Mouse (Mus musculus) liver, adult 2 months (tissue): Measurements from ENCODE around the gene Bcas2. TPM values are rescaled to one million over a fixed set of nuclear protein-coding genes. Genes with fewer than 3 reads are reported as not detected.

Experiments used
- DNase-seq: peaks from one replicate; pipeline ENCODE4 v3.0.0-alpha.2; 2011; ENCODE audit warnings: low read depth, low spot score; ENCODE audit errors: extremely low read depth
- H3K27ac ChIP-seq: fragments of 200-500 bp; replicated peaks from 2 replicates; pipeline ENCODE4 v1.5.1; 2012; ENCODE audit warnings: low read depth, mild to moderate bottlenecking, control low read depth, inconsistent platforms, low read length; ENCODE audit not compliant: insufficient read depth
- H3K27me3 ChIP-seq: fragments of 200-500 bp; 2 replicates; pipeline ENCODE4 v1.6.1; 2012; ENCODE audit warnings: mild to moderate bottlenecking, moderate library complexity, low read length, inconsistent platforms; ENCODE audit not compliant: control insufficient read depth, insufficient read depth
- H3K36me3 ChIP-seq: fragments of 200-500 bp; 2 replicates; pipeline ENCODE4 v1.6.1; 2012; ENCODE audit warnings: low read length, inconsistent platforms; ENCODE audit not compliant: control insufficient read depth, insufficient read depth
- H3K4me1 ChIP-seq: fragments of 200-500 bp; 2 replicates; pipeline ENCODE4 v1.6.1; 2011; ENCODE audit warnings: low read length; ENCODE audit not compliant: control insufficient read depth, insufficient read depth
- H3K4me3 ChIP-seq: fragments of 200-500 bp; 2 replicates; pipeline ENCODE4 v1.5.1; 2011; ENCODE audit warnings: low read depth, mild to moderate bottlenecking, control low read depth, low read length, moderate library complexity; ENCODE audit not compliant: insufficient read depth
- H3K79me2 ChIP-seq: fragments of 200-500 bp; 2 replicates; pipeline ENCODE4 v1.6.1; 2012; ENCODE audit warnings: inconsistent platforms, mild to moderate bottlenecking, low read length, moderate library complexity; ENCODE audit not compliant: control insufficient read depth, insufficient read depth
- H3K9ac ChIP-seq: fragments of 200-500 bp; 2 replicates; pipeline ENCODE4 v1.6.1; 2012; ENCODE audit warnings: low read depth, mild to moderate bottlenecking, control low read depth, inconsistent platforms, low read length
- CTCF ChIP-seq: fragments of 200-500 bp; IDR thresholded peaks from 2 replicates; pipeline ENCODE4 v1.5.1; 2011; ENCODE audit warnings: low read depth, low read length, control low read depth
- POLR2A ChIP-seq: fragments of 200-500 bp; IDR thresholded peaks from 2 replicates; pipeline ENCODE4 v1.6.1; 2011; ENCODE audit warnings: low read length, control low read depth; ENCODE audit not compliant: insufficient read depth; ENCODE audit errors: extremely low read depth
- WGBS: fragments of 180-500 bp; shearing (Covaris S2); methylation state at CpG from one replicate; pipeline ENCODE4 v1.1.7; 2018; 5-methylcytosine and 5-hydroxymethylcytosine counted together
- polyA plus RNA-seq: library from polyadenylated mRNA; depleted of rRNA; stranded (reverse); fragments of >200 nt; gene quantifications from 2 replicates; pipeline ENCODE4 v1.2.3, GENCODE M21; 2012
- total RNA-seq: library from RNA; depleted of rRNA; stranded (reverse); fragments of >200 nt; gene quantifications from 2 replicates; pipeline ENCODE4 v1.2.3, GENCODE M21; 2014

The Bcas2 gene
- total and polyA plus RNA-seq, 2 experiments: 15.9 to 28.3 TPM

- Histone ChIP-seq H3K27me3 (no peaks in the 10 kb centered on the region), H3K27ac (no peak overlapping the region), H3K4me1 (no peaks in the 10 kb centered on the region; the same call in 1 of the 2 replicates), H3K79me2 (no peaks in the 10 kb centered on the region), H3K36me3 (no peaks in the 10 kb centered on the region), H3K4me3 (no peak overlapping the region), H3K9ac (no peak overlapping the region)
- peak; percentile 51 for DNase-seq
- TF ChIP-seq POLR2A (no peak), CTCF (no peak)
- WGBS: 79% methylated on average over 6 of the region's 6 CpGs
Measured at GRCm38 (mm10) chr3:103206393-103206792, 34.9 kb downstream of the Bcas2 start.

DNA sequence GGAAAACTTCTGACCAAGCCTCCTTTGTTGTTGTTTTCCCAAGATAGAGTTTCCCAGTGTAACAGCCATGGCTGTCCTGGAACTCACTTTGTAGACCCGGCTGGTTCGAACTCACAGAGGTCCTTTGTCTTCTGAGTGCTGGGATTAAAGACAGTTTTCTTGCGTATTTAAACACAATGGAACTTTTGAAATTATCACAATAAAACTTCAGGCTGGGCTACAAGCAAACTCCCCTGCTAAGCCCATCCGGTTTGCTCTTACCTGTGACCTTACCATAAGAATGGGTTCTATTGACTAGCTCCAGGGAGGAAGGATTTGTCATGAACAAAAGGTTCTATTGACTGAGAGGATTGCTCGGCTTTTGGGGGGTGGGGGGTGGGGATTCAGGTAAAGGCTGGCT, 36.3 kb downstream of the Bcas2 start:
- no peak for DNase-seq
- no peak overlapping the region for H3K9ac ChIP-seq
- H3K4me3 ChIP-seq: no peak overlapping the region
- no peak overlapping the region for H3K27ac ChIP-seq
- WGBS: 75% methylated on average over 5 of the region's 5 CpGs
- no peak for TF ChIP-seq POLR2A
- TF ChIP-seq CTCF: no peak
- no peaks in the 10 kb centered on the region for H3K79me2 ChIP-seq
- H3K36me3 ChIP-seq: no peaks in the 10 kb centered on the region
- H3K4me1 ChIP-seq: no peaks in the 10 kb centered on the region; the same call in 1 of the 2 replicates
- no peaks in the 10 kb centered on the region for H3K27me3 ChIP-seq

GRCm38 (mm10) chr3:103208237-103208636, 36.8 kb downstream of the Bcas2 start:
- Histone ChIP-seq H3K79me2 (no peaks in the 10 kb centered on the region), H3K27ac (no peak overlapping the region), H3K36me3 (no peaks in the 10 kb centered on the region), H3K9ac (no peak overlapping the region), H3K4me3 (no peak overlapping the region), H3K27me3 (no peaks in the 10 kb centered on the region), H3K4me1 (no peaks in the 10 kb centered on the region; the same call in 1 of the 2 replicates)
- no peak for DNase-seq
- no peak for TF ChIP-seq CTCF
- TF ChIP-seq POLR2A: no peak
- 75% methylated on average over 2 of the region's 2 CpGs for WGBS

DNA sequence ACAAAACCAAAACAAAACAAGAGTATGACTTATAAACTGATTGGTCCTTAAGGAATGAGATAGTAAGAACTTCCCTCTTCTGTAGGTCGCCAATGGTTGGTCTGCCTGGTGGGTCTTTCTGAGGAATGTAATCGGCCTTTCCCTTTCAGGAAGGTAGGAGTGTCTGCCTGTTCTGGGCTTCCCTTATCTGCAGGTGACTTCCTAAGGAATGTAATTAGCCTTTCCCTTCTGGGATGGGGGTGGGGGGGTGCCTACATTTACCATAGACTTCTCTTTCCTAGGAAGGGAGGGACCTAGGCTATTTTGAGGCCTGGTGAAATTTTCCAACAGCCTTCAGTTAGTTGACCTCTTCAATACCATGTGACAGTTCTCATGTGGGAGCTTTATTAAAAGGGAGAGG, 39.6 kb downstream of the Bcas2 start:
- 77% methylated on average over 2 of the region's 2 CpGs for WGBS

GRCm38 (mm10) chr3:103212142-103212541, 40.7 kb downstream of the Bcas2 start:
- 80% methylated on average over 1 of the region's 1 CpGs for WGBS
- H3K9ac ChIP-seq: no peak overlapping the region
- H3K4me1 ChIP-seq: peaks cover 5% of the 10 kb centered on the region
- no peaks in the 10 kb centered on the region for H3K27me3 ChIP-seq
- no peak overlapping the region for H3K4me3 ChIP-seq
- TF ChIP-seq POLR2A (no peak), CTCF (no peak)
- no peaks in the 10 kb centered on the region for H3K36me3 ChIP-seq
- no peak for DNase-seq
- no peak overlapping the region for H3K27ac ChIP-seq
- no peaks in the 10 kb centered on the region for H3K79me2 ChIP-seq

More for the DNA sequence above, 39.6 kb downstream of the Bcas2 start:
- Histone ChIP-seq H3K4me3 (no peak overlapping the region), H3K4me1 (peaks cover 5% of the 10 kb centered on the region), H3K9ac (no peak overlapping the region), H3K27ac (no peak overlapping the region), H3K36me3 (no peaks in the 10 kb centered on the region), H3K27me3 (no peaks in the 10 kb centered on the region), H3K79me2 (no peaks in the 10 kb centered on the region)
- no peak for TF ChIP-seq POLR2A
- no peak for TF ChIP-seq CTCF
- DNase-seq: no peak

GRCm38 (mm10) chr3:103213537-103213936, 42.1 kb downstream of the Bcas2 start:
- Histone ChIP-seq H3K79me2 (no peaks in the 10 kb centered on the region), H3K27ac (no peak overlapping the region), H3K36me3 (no peaks in the 10 kb centered on the region), H3K4me1 (peaks cover 5% of the 10 kb centered on the region), H3K9ac (no peak overlapping the region), H3K27me3 (no peaks in the 10 kb centered on the region), H3K4me3 (no peak overlapping the region)
- DNase-seq: peak; percentile 29
- TF ChIP-seq CTCF (no peak), POLR2A (no peak)
- WGBS: 87% methylated on average over 5 of the region's 5 CpGs
